Mouse (Mus musculus) layer of hippocampus, postnatal 10 days (tissue): ENCODE measurements around the gene Mroh2a. TPM values are rescaled to one million over a fixed set of nuclear protein-coding genes. Genes with fewer than 3 reads are reported as not detected.
A peak's percentile ranks its signal among the peaks of the same experiment; 100 is the strongest.

Experiments
- DNase-seq, 2 experiments: peaks; one replicate each; pipeline ENCODE4 v3.0.0; 2021; ENCODE audit warnings: low spot score in 2 of 2
- total RNA-seq, 2 experiments: library from RNA; stranded (reverse); gene quantifications; 2 replicates each; pipeline ENCODE4 v1.2.3; 2021

The Mroh2a gene
- total RNA-seq, 2 experiments from 2014 or later = 0.07 to 0.87 TPM

DNA sequence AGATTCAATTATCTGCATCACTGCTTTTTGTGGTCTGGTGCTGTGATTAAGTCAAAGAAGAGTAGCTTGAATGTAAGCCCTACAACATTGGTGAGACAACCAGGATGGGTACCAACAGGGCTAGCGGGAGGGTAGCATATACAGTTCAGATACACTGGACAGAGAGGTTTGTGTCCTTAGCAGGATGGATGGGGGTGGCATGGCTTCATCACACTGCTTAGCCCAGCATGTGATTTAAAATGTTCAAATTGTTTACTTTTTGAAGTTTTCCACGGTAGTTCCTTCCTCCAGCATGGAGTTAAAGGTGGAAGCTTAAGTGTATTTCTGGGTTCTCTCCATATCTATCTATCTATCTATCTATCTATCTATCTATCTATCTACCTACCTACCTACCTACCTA lies 62.4 kb downstream of the Mroh2a start:
- no peak for DNase-seq

DNA sequence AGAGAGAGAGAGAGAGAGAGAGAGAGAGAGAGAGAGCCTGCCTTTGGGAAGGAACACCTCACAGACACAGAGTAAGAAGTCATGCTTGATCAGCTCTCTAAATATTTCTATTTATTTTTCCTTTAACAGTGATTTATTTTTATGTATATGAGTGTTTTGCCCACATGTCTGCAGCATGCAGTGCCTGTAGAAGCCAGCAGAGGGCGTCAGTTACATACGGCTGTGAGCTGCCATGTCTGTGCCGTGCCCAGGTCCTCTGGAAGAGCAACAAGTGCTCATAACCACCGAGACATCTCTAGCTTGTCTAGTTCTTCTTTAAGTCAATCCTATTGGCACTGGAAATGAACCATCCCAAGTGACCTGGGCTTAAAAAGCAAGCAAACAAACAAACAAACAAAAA lies 63.1 kb downstream of the Mroh2a start:
- DNase-seq = peak; percentile 65 to 66

DNA sequence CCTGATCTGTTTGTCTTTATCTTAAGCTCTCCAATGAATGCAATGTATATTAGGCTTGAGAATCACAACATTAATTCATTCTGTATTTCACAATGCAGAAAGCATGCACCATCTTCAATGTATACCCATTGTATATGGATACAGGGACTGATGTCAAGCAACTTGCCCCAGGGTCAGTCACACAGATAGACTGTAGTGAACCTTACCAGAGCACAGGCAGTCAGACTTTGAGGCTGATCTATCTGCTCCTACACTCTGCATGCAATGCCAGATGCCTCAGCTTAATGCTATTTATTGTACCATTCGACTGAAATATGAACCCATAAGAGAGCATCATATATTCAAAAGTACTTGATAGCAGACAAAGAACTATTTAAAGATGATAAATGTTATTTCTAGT lies 63.7 kb downstream of the Mroh2a start:
- no peak for DNase-seq

DNA sequence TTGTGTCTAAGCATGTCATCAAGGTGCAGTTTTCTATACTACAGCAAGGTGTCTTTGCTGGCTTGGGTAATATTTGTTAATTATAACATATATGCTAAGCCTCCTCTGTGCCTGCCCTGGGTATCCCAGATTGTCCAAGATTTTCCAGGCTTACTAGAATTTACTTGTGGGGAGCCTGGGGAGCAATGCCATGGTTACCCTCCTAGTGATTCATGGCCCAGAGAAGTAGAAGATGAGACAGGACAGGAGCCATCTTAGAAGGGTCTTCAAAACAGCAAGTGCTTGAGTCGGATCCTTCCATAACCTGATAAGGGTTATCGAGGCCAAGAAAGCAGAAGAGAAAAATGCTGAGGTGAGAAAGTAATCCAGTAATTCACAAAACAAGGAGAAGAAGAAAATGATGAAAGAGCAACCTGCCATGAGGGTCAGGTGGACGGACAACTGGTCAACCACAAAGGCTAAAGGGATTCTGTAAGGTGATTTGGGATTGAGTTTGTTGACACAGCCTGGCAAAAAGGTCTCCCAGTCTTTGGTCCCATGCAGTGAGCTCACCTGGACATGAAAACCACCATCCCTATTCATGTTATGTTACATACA lies 64.7 kb downstream of the Mroh2a start:
- DNase-seq = no peak

DNA sequence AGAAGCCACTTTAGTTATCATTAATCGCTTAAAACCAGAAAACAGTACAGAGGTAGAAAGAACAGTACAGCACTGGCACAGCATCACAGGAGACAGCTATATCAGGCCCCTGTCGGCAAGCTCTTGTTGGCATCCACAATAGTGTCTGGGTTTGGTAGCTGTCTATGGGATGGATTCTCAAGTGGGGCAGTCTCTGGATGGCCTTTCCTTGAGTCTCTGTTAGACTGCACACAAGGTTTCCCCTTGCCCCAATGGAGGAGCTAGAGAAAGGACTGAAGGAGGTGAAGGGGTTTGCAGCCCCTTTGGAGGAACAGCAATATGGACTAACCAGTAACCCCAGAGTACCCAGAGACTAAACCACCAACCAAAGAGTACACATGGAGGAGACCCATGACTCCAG lies 65.3 kb downstream of the Mroh2a start:
- no peak for DNase-seq

DNA sequence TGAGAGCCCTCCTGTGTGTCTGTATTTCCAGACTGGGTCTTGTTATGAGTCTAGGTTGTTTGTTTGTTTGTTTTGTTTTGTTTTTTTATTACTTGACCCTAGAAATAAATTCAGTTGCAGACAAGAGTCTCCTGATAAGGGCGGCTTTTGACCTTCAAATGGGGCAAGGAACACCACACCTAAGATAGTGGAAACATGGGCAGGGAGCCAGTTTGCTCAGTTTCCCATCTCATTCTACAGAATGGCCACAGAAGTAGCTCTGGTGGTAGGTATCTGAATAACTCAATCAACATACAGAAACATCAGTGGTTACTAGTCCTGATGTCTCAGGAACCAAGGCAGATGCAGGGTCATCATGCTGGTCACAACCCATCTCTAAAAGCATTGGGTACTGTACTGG lies 67.9 kb downstream of the Mroh2a start:
- no peak for DNase-seq

DNA sequence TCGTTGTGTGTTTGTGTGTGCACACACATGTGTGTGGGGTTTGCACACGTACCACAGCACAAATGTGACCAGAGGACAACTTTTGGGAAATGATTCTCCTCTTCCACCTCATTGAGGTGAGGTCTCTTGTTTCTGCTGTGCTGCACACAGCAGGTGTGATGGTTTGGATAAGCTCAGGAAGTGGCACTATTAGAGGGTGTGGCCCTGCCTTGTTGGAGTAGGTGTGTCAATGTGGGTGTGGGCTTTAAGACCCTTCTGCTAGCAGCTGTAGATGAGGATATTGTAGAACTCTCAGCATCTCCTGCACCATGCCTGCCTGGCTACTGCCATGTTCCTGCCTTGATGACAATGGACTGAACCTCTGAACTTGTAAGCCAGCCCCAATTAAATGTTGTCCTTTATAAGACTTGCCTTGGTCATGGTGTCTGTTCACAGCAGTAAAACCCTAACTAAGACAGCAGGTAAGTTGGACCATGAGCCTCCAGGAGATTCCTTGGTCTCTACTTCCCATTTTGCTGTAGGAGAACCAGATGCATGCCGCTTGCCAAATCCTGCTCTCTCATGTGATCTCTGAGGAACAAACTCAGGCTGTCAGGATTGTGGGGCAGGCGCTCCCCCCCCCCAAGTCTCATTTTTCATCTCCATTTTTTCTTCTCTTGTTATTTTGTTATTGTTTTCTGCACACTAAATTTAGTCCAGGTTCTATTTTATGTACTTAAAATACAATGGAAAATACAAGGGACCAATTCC lies 69.6 kb downstream of the Mroh2a start:
- no peak for DNase-seq

DNA sequence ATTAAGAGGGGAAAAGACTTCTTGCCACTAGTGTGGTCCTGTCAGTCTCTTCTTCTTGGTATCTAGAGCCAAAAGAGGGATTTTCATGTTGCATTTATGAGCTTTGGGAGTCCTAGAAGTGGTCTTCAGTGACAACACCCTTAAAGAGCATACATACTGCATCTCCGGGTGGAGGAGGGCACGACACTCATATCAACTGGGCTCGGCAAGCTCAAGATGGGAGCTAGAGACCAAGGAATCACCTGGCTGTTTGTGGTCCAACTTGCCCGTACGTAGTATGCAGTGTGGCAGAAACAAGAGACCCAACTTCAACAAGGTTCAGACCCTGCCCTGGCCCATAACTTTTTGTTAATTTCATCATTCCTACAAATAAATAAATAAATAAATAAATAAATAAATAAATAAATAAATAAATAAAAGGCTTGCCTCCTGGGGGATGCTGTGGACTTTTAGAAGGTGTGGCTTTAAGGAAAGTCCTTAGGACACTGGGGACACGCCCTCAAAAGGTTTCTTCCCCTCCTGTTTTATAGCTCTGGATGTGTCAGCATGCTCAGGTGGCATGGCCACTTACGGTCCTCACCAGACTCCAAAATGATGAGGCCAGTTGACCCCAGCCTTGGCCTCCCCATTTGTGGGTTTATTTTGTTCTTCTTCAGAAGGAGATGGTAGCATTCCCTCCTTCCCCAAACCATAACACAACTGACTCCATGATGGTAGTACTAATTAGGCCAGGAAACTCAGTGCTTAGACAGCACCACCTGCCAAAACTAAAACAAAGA lies 70.9 kb downstream of the Mroh2a start:
- DNase-seq = no peak

DNA sequence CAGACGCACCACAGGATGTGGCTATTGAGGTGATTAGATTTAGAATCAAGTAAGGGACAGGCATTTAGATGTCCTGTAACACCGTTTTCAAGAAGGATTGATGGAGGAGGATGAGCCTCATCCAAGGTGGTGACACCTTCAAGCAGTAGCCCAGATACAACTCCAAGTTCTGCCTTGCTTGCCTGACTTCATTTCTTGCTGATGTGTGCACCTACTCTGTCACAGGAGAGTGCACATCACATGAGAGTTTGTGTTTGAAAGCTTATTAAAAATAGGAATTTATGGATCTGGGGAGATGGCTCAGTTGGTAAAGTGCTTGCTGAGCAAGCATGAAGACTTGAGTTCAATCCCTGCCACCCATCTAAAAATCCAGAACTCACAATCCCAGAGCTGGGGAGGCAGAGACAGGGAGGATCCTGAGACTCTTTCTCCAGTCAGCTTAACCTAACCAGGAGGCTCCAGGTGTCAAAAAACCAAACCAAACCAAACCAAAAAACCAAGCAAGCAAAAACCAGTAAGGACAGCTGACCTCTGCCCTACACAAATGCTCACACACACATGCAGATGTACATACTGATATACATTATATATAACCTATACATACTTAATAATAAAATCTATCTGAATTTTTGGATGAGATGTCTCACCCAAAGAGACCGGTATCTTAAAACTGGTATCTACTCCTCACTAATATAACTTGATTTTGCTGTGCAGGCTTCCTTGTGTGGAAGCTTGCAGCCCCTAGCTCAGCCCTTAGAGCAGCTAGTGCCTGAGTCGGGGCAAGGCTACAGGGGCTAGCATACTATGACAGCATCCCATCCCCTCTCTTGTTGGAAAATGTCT lies 72.1 kb downstream of the Mroh2a start:
- DNase-seq = no peak

DNA sequence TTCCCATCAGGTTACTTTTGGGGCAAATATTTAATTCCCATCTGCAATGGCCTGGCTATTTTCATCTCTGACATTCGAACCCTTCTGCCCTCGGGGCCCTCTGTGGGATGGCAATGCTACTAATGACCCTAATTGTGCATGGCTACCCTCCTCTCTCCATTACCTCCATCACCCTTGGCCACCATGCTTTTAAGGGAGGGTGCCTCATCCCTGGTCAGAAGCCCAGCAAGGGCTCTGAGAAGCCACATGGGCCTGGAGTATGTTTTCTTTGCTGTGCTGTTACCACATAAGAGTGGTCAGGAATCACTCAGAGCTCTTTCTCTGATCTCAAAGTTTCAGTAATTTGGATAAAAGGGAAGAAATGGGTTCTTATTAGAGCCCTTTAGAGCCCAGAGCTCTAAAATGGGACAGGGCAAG lies 72.8 kb downstream of the Mroh2a start:
- no peak for DNase-seq

DNA sequence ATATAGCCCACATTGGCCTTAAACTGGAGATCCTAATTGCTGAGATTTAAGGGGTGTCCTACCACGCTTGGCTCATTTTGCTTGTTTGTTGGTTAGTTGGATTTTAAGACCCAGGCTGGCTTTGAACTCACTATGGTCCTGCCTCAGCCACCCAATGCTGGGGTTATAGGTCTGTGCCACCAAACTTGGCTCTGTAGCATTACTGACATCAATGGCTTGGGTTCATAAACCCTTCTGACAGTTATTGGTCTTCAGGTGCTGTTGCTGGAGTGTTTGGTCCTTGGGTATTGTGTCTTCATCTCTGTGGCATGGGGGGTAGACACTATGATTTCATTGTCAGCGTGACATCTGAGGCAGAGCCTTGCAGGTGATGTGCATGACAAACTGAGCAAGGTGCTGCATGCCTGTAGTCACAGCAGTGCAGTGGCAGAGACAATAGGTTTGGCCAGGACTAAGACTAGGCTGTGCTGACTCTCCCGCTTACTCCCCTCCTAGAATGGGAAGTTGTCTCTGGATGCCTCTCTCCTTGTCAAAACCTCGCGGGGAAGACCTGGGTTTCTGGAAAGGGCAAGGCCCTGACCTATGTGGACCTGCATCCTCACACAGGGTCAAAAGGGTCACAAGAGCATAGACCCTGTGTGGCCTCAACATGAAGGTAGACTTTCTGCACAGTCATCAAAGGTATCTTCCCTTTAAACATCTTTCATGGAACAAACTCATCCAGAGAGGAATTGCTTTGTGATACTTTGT lies 73.7 kb downstream of the Mroh2a start:
- no peak for DNase-seq

DNA sequence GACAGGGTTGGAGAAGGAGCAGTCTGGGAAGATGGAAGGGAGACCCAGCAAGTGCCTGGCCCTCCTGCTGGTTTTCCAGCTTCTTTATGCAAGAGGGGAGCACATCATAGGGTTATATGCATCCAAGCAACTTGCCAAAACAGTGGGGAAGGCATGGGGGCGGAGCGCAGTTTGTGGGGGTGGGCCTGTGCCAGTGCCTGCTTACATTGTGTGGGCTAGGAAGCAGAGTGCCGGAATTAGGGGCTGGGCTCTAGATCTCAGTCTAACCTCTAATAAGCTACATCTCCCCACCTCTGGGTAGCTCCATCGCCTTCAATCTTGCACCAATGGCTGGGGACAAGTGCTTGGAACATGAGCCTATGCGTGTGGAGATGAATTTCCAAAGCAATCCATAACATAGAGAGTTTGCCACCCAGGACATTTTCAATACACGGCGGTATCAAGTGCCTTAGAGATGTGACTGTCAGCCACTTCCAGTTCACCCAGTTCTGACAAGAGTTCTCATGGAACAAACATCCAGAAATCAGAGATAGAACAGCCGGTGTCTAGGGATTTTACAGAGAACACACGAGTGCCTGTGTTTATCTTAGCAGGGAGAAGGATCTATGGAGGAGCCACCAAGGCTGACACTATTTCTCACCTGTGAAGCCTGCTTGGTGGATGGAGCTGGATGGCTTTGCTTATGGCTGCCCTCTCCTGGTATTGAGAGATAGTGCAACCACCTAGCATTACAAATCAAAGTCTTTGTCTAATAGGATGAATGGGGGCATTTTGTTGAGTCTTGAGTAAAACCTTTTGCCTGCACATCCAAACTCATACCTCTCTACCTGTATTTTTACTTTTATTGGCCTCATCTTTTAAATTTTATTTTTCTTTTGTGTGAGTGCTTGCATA lies 74.6 kb downstream of the Mroh2a start:
- no peak for DNase-seq

DNA sequence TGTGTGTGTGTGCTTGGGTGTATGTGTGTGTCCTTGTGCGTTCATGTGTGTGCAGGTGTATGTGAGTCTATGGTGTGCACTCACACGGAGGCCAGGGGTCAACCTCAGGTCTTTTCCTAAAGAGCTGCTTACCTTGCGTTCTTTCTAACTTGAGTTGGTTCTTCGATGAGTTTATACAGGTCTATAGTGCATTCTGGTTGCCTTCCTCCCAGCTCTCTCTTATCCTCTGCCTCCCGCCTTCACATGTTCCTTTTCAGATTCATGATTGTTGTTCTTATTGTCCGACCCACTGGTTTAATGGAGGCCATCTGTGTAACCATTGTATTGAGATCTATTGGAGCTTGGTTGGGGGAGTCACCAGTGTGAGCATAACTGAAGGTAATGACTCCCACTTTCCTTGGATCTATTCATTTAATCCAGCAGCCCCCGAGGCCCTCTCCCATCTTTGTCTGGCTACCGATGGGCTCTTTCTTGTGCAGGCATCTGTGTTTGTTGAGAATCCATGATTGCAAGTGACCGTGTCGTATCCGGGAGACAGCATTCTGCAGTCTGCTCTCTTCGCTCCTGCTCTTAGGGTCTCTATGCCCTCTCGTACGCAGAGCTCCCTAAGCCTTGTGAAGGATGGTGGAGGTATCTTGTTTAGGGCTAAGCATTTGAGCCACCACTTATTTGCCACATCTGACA lies 75.4 kb downstream of the Mroh2a start:
- DNase-seq = no peak

DNA sequence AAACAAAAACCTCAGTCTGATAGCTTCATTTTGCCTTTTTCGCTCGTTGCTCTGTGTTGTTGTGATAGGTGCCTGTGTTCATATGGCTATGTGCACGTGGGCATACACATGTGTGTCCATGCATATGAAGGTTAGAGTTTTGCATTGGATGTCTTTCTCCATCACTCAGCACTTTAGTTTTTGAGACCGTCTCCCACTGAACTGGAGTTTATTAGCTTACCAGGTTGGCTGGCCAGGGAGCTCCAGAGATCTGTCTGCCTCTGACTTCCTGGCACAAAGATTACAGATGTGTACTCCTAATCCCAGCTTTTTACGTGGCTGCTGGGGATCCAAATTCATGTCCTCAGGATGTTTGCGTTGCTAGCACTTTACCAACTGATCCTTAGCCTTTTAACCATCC lies 77.0 kb downstream of the Mroh2a start:
- no peak for DNase-seq

DNA sequence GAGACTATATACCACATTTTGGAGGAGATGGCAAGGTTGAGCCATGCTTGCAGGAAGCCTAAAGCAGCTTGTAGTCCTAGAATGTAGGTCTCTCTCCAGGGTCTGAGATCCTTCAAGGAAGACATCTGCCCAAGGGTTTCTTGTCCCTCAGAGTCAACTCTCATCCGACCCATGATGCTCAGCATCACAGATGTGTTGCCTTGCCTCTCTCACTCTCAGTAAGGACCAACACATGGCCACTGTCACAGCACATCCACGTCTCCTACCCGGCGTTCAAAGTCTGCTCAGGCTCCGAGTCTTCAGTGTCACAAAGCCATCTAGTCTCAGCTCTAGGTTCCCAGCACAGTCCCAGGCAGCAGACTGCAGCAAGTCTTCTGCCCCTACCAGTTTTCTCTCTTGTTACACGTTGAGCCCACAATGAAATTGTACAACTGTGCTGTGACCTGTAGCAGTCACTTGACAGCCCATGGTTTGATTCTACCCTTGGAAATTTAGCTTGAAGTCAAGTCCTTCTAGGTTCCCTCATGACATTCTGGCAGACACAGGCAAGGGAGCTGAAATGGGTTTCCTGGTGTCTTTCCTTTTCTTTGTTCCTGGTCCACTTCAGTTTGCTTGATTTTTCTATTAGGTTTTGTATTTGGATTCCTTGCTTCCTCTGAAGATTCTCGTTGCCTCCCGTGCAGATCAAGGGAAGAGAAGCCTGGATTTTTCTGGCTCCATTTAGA lies 77.6 kb downstream of the Mroh2a start:
- no peak for DNase-seq

DNA sequence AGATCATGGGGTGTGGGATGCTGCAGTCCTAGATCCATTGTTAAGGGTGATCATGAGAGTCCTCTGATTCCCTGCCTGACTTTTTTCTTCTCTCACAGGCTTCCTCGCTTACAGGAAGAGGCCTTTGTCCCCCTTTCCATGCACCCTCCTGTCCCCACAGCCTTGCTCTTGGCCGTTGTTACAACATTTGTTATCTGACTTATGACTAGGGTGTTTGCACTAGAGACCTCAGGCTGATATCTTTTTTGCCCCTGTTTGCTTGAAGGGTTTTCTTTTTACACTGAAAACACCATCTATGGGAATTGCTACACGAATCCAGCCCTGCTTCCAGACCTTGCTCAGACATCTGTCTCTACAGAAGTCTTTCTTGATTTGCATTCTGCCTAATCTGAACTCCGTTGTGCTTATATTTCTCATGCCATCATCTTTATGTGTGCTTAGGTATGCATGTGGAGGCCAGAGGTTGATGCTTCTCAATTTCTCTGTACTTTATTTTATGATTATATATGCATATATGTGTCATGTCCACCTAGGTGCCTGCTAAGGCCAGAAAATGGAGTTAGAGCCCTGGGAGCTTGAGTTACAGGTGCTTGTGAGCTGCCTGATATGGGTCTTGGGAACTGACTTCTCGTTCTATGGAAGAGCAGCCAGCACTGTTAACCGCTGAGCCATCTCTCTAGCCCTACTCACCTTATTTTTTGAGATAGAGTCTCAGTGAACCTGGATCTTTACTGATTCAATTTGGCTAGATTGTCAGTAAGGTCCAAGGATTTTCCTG lies 78.4 kb downstream of the Mroh2a start:
- DNase-seq = no peak

DNA sequence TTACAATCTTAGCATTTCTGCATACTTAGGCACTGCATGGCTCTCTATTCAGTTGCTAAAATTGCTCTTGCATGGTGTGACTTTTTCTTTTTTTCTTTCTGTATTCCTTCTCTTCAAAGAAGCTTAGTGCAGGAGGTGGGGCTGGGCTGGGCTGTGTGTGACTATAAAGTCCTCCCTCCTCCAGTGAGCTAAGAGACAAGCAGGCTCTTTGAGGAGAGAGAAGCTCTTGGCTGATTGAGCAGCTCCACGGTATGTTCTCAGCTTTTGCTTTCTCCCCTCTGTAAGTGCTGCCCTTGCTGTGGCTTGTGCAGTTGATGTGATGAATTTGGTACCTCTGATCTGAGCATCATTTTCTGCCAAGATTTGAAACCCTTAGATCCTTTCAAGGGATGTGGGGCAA lies 79.8 kb downstream of the Mroh2a start:
- no peak for DNase-seq

DNA sequence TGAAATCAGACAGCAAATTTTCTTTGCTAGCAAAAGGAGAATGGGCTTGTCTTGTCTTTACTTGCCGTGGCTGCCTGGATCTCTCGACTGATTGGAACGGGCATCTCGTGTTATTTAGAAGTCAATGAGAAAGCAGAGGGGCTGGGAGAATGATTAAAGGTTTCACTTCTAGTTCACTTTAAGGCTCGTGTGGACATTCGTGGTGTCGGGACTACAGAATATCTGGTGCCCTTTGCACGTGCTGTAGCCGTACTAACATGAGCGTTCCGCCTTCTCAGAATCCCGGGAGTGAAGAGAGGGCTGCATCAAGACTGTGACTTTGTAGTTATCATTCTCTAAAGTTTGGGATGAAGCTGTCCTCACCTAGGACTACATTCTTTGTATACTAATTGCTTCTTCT lies 80.4 kb downstream of the Mroh2a start:
- DNase-seq = no peak
